In genomic region chr5:3420832-3421228, GRCm38 (mm10) we compare ENCODE assay signal across 15 mouse cellular contexts.
A peak's percentile ranks its signal among the peaks of the same experiment; 100 is the strongest.
DNase-seq lines count a peak whose midpoint lies in the region; ATAC-seq lines count a peak whose summit lies in the region.
"Had no signal": no experiment of that assay in that cellular context is flagged by ENCODE, and none has a peak within 500 bp of the region (broad histone marks: within the 10 kb centered on the region; RNA-seq: fewer than 3 reads in every experiment).

No protein-coding gene starts in this region.

- ATAC-seq in heart, embryonic 15.5 days (replicated peaks; ENCODE audit: insufficient number of reproducible peaks, insufficient read depth, low FRiP score, low read depth): no peak
- ATAC-seq in forebrain, embryonic 12.5 days (ENCODE audit: low FRiP score): no peak
- ATAC-seq: forebrain, embryonic 16.5 days; hindbrain, postnatal 0 days; midbrain, embryonic 13.5 days had no signal

- H3K9ac ChIP-seq in heart, embryonic 15.5 days: no peak overlapping the region
- no peak overlapping the region for H3K9ac ChIP-seq in forebrain, embryonic 12.5 days
- H3K9ac ChIP-seq: embryonic facial prominence, embryonic 15.5 days; liver, embryonic 13.5 days; midbrain, embryonic 13.5 days; neural tube, embryonic 13.5 days had no signal

- no peak overlapping the region; the same call in 1 of the 2 replicates for H3K4me2 ChIP-seq in heart, embryonic 15.5 days
- no peak overlapping the region for H3K4me2 ChIP-seq in forebrain, embryonic 12.5 days
- H3K4me2 ChIP-seq: embryonic facial prominence, embryonic 15.5 days; liver, embryonic 13.5 days; midbrain, embryonic 13.5 days; neural tube, embryonic 13.5 days had no signal

- no peaks in the 10 kb centered on the region for H3K36me3 ChIP-seq in heart, embryonic 15.5 days
- H3K36me3 ChIP-seq in forebrain, embryonic 12.5 days (replicated peaks): no peaks in the 10 kb centered on the region
- H3K36me3 ChIP-seq: embryonic facial prominence, embryonic 15.5 days; liver, embryonic 13.5 days; midbrain, embryonic 13.5 days; neural tube, embryonic 13.5 days had no signal

- H3K4me1 ChIP-seq in heart, embryonic 15.5 days (replicated peaks): peaks cover 9% of the 10 kb centered on the region
- no peaks in the 10 kb centered on the region for H3K4me1 ChIP-seq in forebrain, embryonic 12.5 days
- H3K4me1 ChIP-seq: midbrain, embryonic 13.5 days; neural tube, embryonic 13.5 days had no signal

- WGBS in heart, embryonic 15.5 days: 65% methylated on average over 3 of the region's 3 CpGs
- WGBS in forebrain, embryonic 12.5 days: 92% methylated on average over 3 of the region's 3 CpGs

- no peak overlapping the region for H3K4me3 ChIP-seq in heart, embryonic 15.5 days
- H3K4me3 ChIP-seq in forebrain, embryonic 12.5 days (replicated peaks): no peak overlapping the region
- H3K4me3 ChIP-seq: embryonic facial prominence, embryonic 15.5 days; liver, embryonic 13.5 days; midbrain, embryonic 13.5 days; neural tube, embryonic 13.5 days had no signal

- DNase-seq in heart, postnatal 4 days: no peak
- peak; percentile 14 to 17 for DNase-seq in spleen, postnatal 36 days (ENCODE audit: low spot score in 2 of 2)
- DNase-seq in spleen, postnatal 10 days (ENCODE audit: low spot score in 2 of 2): no peak
- DNase-seq in induced T-regulatory cell, adult 2 months (ENCODE audit: low read depth): peak; percentile 28
- DNase-seq in cerebellum, adult 11-12 months: no peak
- no peak for DNase-seq in adrenal gland, adult 8-10 months
- DNase-seq: liver, embryonic 13.5 days; retina, postnatal 1 day had no signal

- H3K27ac ChIP-seq in heart, embryonic 15.5 days: peak overlapping the region; percentile 69
- no peak overlapping the region for H3K27ac ChIP-seq in forebrain, embryonic 12.5 days
- H3K27ac ChIP-seq: embryonic facial prominence, embryonic 15.5 days; hindbrain, postnatal 0 days; liver, embryonic 13.5 days; midbrain, embryonic 13.5 days; neural tube, embryonic 13.5 days had no signal

- H3K27me3 ChIP-seq in heart, embryonic 15.5 days: no peaks in the 10 kb centered on the region
- H3K27me3 ChIP-seq in forebrain, embryonic 12.5 days: no peaks in the 10 kb centered on the region
- H3K27me3 ChIP-seq: embryonic facial prominence, embryonic 15.5 days; liver, embryonic 13.5 days; midbrain, embryonic 13.5 days; neural tube, embryonic 13.5 days had no signal

- H3K9me3 ChIP-seq in heart, embryonic 15.5 days (replicated peaks): no peaks in the 10 kb centered on the region
- no peaks in the 10 kb centered on the region for H3K9me3 ChIP-seq in forebrain, embryonic 12.5 days
- H3K9me3 ChIP-seq: embryonic facial prominence, embryonic 15.5 days; liver, embryonic 13.5 days; midbrain, embryonic 13.5 days; neural tube, embryonic 13.5 days had no signal

Comparison
In these comparisons a context has a peak if more than half of its experiments do, and no peak if none do; other contexts are left out.
1. DNase-seq: peak in spleen, postnatal 36 days (2 of 2) and induced T-regulatory cell, adult 2 months (single experiment); none in heart, postnatal 4 days (single experiment), spleen, postnatal 10 days (0 of 2), cerebellum, adult 11-12 months (single experiment) and adrenal gland, adult 8-10 months (single experiment).